Mouse (Mus musculus): ENCODE data around the gene Tmem44.
A peak's percentile ranks its signal among the peaks of the same experiment; 100 is the strongest.

The Tmem44 gene

GRCm38 (mm10) chr16:30517666-30518283, 32.9 kb downstream of the Tmem44 start:
- no peak for DNase-seq (ENCODE audit: low spot score)

GRCm38 (mm10) chr16:30516993-30517392, 33.6 kb downstream of the Tmem44 start:
- no peak for DNase-seq (ENCODE audit: low spot score)

GRCm38 (mm10) chr16:30515418-30515817, 35.2 kb downstream of the Tmem44 start:
- no peak for DNase-seq (ENCODE audit: low spot score)

GRCm38 (mm10) chr16:30513050-30514024, 37.3 kb downstream of the Tmem44 start:
- no peak for DNase-seq (ENCODE audit: low spot score)

GRCm38 (mm10) chr16:30512375-30513049, 38.1 kb downstream of the Tmem44 start:
- DNase-seq (ENCODE audit: low spot score) = peak; percentile 64

- DNase-seq (ENCODE audit: low spot score) = no peak
Measured at GRCm38 (mm10) chr16:30511563-30512340, 38.9 kb downstream of the Tmem44 start.

GRCm38 (mm10) chr16:30510504-30511451, 39.9 kb downstream of the Tmem44 start:
- peak; percentile 91 for DNase-seq (ENCODE audit: low spot score)

GRCm38 (mm10) chr16:30510091-30510490, 40.6 kb downstream of the Tmem44 start:
- no peak for DNase-seq (ENCODE audit: low spot score)

GRCm38 (mm10) chr16:30509340-30509739, 41.3 kb downstream of the Tmem44 start:
- DNase-seq (ENCODE audit: low spot score) = no peak

- DNase-seq (ENCODE audit: low spot score) = no peak
Measured at GRCm38 (mm10) chr16:30508738-30509137, 41.9 kb downstream of the Tmem44 start.

- DNase-seq (ENCODE audit: low spot score) = no peak
Measured at GRCm38 (mm10) chr16:30507120-30507519, 43.5 kb downstream of the Tmem44 start.

GRCm38 (mm10) chr16:30505311-30506031, 45.2 kb downstream of the Tmem44 start:
- no peak for DNase-seq (ENCODE audit: low spot score)

GRCm38 (mm10) chr16:30504856-30505255, 45.8 kb downstream of the Tmem44 start:
- no peak for DNase-seq (ENCODE audit: low spot score)

GRCm38 (mm10) chr16:30503958-30504357, 46.7 kb downstream of the Tmem44 start:
- peak; percentile 81 for DNase-seq (ENCODE audit: low spot score)

- no peak for DNase-seq (ENCODE audit: low spot score)
Measured at GRCm38 (mm10) chr16:30502221-30502891, 48.3 kb downstream of the Tmem44 start.

- no peak for DNase-seq (ENCODE audit: low spot score)
Measured at GRCm38 (mm10) chr16:30501621-30502020, 49.0 kb downstream of the Tmem44 start.

GRCm38 (mm10) chr16:30500223-30500622, 50.4 kb downstream of the Tmem44 start:
- no peak for DNase-seq (ENCODE audit: low spot score)

- DNase-seq (ENCODE audit: low spot score) = peak; percentile 60
Measured at GRCm38 (mm10) chr16:30499126-30499857, 51.4 kb downstream of the Tmem44 start.

- DNase-seq (ENCODE audit: low spot score) = no peak
Measured at GRCm38 (mm10) chr16:30497307-30497706, 53.3 kb downstream of the Tmem44 start.
